Mouse (Mus musculus) neural tube, embryonic 13.5 days (tissue): ENCODE measurements around the gene Ahdc1. TPM values are rescaled to one million over a fixed set of nuclear protein-coding genes. Genes with fewer than 3 reads are reported as not detected.

Experiments
- ATAC-seq: fragments of 200-750 bp; cut with Nextera tagmentation; 2 replicates; pipeline ENCODE4 v1.8.0; 2017; ENCODE audit warnings: low read depth, mild to moderate bottlenecking, moderate TSS enrichment, moderate library complexity
- H3K27ac ChIP-seq: fragments of 300-500 bp; sonication (generic); replicated peaks from 2 replicates; pipeline ENCODE4 v1.5.1; 2015; ENCODE audit warnings: moderate library complexity, mild to moderate bottlenecking, inconsistent platforms
- H3K27me3 ChIP-seq: fragments of 300-500 bp; sonication (generic); 2 replicates; pipeline ENCODE4 v1.6.1; 2015; ENCODE audit warnings: mild to moderate bottlenecking, inconsistent platforms
- H3K36me3 ChIP-seq: fragments of 300-500 bp; sonication (generic); 2 replicates; pipeline ENCODE4 v1.6.1; 2015; ENCODE audit warnings: mild to moderate bottlenecking, inconsistent platforms
- H3K4me1 ChIP-seq: fragments of 300-500 bp; sonication (generic); replicated peaks from 2 replicates; pipeline ENCODE4 v1.6.1; 2015; ENCODE audit warnings: inconsistent platforms
- H3K4me2 ChIP-seq: fragments of 300-500 bp; sonication (generic); 2 replicates; pipeline ENCODE4 v1.6.1; 2015; ENCODE audit warnings: inconsistent platforms, mild to moderate bottlenecking, moderate library complexity
- H3K4me3 ChIP-seq: fragments of 300-500 bp; sonication (generic); 2 replicates; pipeline ENCODE4 v1.5.1; 2015; ENCODE audit warnings: mild to moderate bottlenecking, inconsistent platforms
- H3K9ac ChIP-seq: fragments of 300-500 bp; sonication (generic); 2 replicates; pipeline ENCODE4 v1.6.1; 2015; ENCODE audit warnings: moderate library complexity, mild to moderate bottlenecking, inconsistent platforms
- H3K9me3 ChIP-seq: fragments of 300-500 bp; sonication (generic); 2 replicates; pipeline ENCODE4 v1.6.1; 2016; ENCODE audit warnings: inconsistent platforms
- WGBS: fragments of 180-500 bp; shearing (Covaris S2); methylation state at CpG from one replicate; pipeline ENCODE4 v1.1.7; 2015; 5-methylcytosine and 5-hydroxymethylcytosine counted together
- polyA plus RNA-seq: library from polyadenylated mRNA; unstranded; fragments of >200 nt; fragmentation: Nextera tagmentation; extraction: Ambion mirVana; gene quantifications from 2 replicates; pipeline ENCODE4 v1.2.1, GENCODE M21; 2015

Gene Ahdc1
- polyA plus RNA-seq, 1 experiment from 2014 or later = 9.4 TPM

DNA sequence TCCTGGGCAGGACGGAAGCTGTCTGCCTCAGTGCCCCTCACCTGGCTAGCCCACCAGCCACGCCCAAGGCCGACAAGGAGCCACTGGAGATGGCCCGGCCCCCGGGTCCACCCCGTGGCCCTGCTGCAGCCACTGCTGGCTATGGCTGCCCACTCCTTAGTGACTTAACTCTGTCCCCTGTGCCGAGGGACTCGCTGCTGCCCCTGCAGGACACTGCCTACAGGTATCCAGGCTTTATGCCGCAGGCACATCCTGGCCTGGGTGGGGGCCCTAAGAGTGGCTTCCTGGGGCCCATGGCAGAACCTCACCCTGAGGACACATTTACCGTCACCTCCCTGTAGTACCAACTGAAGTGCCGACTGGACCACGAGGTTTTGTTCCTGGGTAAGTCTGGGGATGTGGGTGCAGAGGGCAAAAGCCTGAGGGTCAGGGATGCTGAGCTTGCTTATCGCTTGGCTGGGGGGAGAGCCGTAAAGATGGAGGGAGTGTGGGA lies 54.9 kb downstream of the Ahdc1 start:
- H3K4me3 ChIP-seq = no peak overlapping the region
- no peak overlapping the region for H3K27ac ChIP-seq
- no peak overlapping the region for H3K9ac ChIP-seq
- no peak overlapping the region for H3K4me2 ChIP-seq
- H3K4me1 ChIP-seq = peaks cover 28% of the 10 kb centered on the region
- peaks cover 88% of the 10 kb centered on the region for H3K36me3 ChIP-seq
- H3K27me3 ChIP-seq = no peaks in the 10 kb centered on the region
- no peak for ATAC-seq
- no peaks in the 10 kb centered on the region for H3K9me3 ChIP-seq
- WGBS = 94% methylated on average over 14 of the region's 14 CpGs

- peaks cover 79% of the 10 kb centered on the region for H3K36me3 ChIP-seq
- 82% methylated on average over 12 of the region's 12 CpGs for WGBS
- no peak overlapping the region for H3K4me3 ChIP-seq
- no peak for ATAC-seq
- H3K4me2 ChIP-seq = no peak overlapping the region
- H3K27ac ChIP-seq = 0 out of 2 replicates have a peak overlapping the region, but pooled peaks have one; percentile 4
- H3K9me3 ChIP-seq = no peaks in the 10 kb centered on the region
- H3K27me3 ChIP-seq = no peaks in the 10 kb centered on the region
- no peak overlapping the region for H3K9ac ChIP-seq
- H3K4me1 ChIP-seq = peaks cover 55% of the 10 kb centered on the region
Observed at GRCm38 (mm10) chr4:133068400-133069138, 57.5 kb downstream of the Ahdc1 start.

DNA sequence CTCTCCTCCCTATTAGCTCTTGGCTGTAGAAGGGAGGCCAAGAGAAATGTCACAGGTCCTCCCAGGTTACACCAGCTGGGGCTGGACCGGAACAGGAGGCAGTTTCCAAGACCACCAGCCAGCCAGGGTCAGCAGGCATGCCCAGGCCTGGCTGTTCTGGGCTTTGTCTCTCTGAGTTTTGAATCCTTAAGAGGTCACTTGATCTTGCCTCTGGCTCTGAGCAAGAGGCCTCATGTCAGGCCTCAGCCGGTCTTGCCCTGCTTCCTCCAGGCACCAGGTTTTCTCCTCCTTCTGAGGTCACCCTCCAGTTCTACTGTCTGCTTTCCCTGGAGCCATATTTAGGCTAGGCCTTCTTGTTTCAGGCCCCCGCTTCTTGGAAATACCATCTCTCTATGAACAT lies 59.3 kb downstream of the Ahdc1 start:
- H3K9me3 ChIP-seq = no peaks in the 10 kb centered on the region
- 81% methylated on average over 3 of the region's 3 CpGs for WGBS
- H3K27me3 ChIP-seq = no peaks in the 10 kb centered on the region
- no peak overlapping the region for H3K9ac ChIP-seq
- no peak overlapping the region for H3K27ac ChIP-seq
- no peak for ATAC-seq
- no peak overlapping the region for H3K4me3 ChIP-seq
- H3K4me1 ChIP-seq = peaks cover 73% of the 10 kb centered on the region
- no peak overlapping the region for H3K4me2 ChIP-seq
- peaks cover 60% of the 10 kb centered on the region for H3K36me3 ChIP-seq

DNA sequence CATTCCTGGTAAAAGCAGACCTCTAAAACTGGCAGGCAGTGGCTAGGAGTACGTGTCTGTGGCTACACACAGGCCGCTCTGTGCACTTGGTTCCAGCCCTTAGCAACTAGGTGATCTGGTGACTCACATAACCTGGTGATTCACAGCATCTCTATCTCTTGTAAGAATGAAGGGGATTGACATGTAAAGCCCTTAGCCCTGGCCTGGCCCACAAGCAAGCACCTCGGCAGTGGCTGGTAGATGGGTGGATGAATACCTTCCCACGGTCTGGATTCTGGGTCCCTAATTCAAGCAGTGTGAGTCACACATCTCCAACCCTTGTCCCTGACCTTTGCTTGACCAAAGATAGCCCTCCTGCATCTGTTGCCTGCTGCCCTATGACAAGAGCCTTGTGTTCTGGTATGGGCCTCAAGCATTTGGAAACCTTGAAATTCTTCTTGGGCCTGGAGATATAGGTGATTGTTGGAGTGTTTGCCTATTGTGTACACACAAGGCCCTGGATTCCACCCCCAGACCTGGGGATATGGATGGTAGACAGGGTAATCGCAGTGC lies 59.8 kb downstream of the Ahdc1 start:
- no peak for ATAC-seq
- Histone ChIP-seq H3K36me3 (peaks cover 60% of the 10 kb centered on the region), H3K9ac (no peak overlapping the region), H3K4me3 (no peak overlapping the region), H3K9me3 (no peaks in the 10 kb centered on the region), H3K27me3 (no peaks in the 10 kb centered on the region), H3K4me2 (no peak overlapping the region), H3K27ac (peak overlapping the region; percentile 46), H3K4me1 (peaks cover 78% of the 10 kb centered on the region)
- 97% methylated on average over 5 of the region's 5 CpGs for WGBS

GRCm38 (mm10) chr4:133073192-133073591 lies 62.1 kb downstream of the Ahdc1 start:
- no peak for ATAC-seq
- H3K9ac ChIP-seq = peak overlapping the region; percentile 46; the same call in 1 of the 2 replicates
- peak overlapping the region; percentile 80 for H3K27ac ChIP-seq
- H3K36me3 ChIP-seq = peaks cover 54% of the 10 kb centered on the region
- H3K4me3 ChIP-seq = no peak overlapping the region
- WGBS = 66% methylated on average over 8 of the region's 8 CpGs
- no peaks in the 10 kb centered on the region for H3K9me3 ChIP-seq
- peaks cover 82% of the 10 kb centered on the region for H3K4me1 ChIP-seq
- no peak overlapping the region for H3K4me2 ChIP-seq
- no peaks in the 10 kb centered on the region for H3K27me3 ChIP-seq

- peak; percentile 59 for ATAC-seq
- Histone ChIP-seq H3K9me3 (no peaks in the 10 kb centered on the region), H3K27me3 (no peaks in the 10 kb centered on the region), H3K4me1 (peaks cover 83% of the 10 kb centered on the region), H3K27ac (peak overlapping the region; percentile 80), H3K4me3 (no peak overlapping the region), H3K9ac (peak overlapping the region; percentile 46), H3K36me3 (peaks cover 54% of the 10 kb centered on the region), H3K4me2 (no peak overlapping the region)
- 23% methylated on average over 9 of the region's 9 CpGs for WGBS
Observed at GRCm38 (mm10) chr4:133074070-133074819, 63.2 kb downstream of the Ahdc1 start.

GRCm38 (mm10) chr4:133074894-133075572 lies 64.0 kb downstream of the Ahdc1 start:
- WGBS = 61% methylated on average over 8 of the region's 8 CpGs
- Histone ChIP-seq H3K27ac (peak overlapping the region; percentile 80), H3K4me2 (no peak overlapping the region), H3K9me3 (no peaks in the 10 kb centered on the region), H3K27me3 (no peaks in the 10 kb centered on the region), H3K4me1 (peaks cover 83% of the 10 kb centered on the region), H3K9ac (no peak overlapping the region), H3K36me3 (peaks cover 49% of the 10 kb centered on the region), H3K4me3 (no peak overlapping the region)
- ATAC-seq = no peak

DNA sequence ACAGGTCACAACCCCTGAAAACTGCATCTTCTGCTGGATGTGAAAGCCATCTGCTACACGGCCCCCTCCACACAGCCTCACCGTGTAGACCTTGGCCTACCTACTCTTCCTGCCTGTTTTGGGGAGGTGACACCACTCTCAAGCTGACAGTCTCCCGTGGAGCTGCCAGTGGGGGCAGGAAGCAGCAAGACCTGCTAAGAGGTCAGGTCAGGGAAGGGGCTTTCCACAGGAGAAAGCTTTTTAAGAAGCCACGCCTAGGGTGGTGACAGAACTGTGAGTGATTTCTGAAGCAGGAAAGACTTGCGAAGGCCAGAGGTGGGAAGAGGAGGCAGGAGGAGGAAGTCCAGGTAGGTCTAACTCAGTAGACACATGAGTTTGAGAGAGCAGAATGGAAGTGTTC lies 67.9 kb downstream of the Ahdc1 start:
- peaks cover 35% of the 10 kb centered on the region for H3K36me3 ChIP-seq
- WGBS = 65% methylated on average over 5 of the region's 5 CpGs
- no peaks in the 10 kb centered on the region for H3K27me3 ChIP-seq
- H3K4me1 ChIP-seq = peaks cover 50% of the 10 kb centered on the region
- no peak overlapping the region for H3K9ac ChIP-seq
- no peak for ATAC-seq
- H3K4me2 ChIP-seq = no peak overlapping the region
- H3K9me3 ChIP-seq = no peaks in the 10 kb centered on the region
- H3K4me3 ChIP-seq = no peak overlapping the region
- H3K27ac ChIP-seq = peak overlapping the region; percentile 28; the same call in 1 of the 2 replicates

DNA sequence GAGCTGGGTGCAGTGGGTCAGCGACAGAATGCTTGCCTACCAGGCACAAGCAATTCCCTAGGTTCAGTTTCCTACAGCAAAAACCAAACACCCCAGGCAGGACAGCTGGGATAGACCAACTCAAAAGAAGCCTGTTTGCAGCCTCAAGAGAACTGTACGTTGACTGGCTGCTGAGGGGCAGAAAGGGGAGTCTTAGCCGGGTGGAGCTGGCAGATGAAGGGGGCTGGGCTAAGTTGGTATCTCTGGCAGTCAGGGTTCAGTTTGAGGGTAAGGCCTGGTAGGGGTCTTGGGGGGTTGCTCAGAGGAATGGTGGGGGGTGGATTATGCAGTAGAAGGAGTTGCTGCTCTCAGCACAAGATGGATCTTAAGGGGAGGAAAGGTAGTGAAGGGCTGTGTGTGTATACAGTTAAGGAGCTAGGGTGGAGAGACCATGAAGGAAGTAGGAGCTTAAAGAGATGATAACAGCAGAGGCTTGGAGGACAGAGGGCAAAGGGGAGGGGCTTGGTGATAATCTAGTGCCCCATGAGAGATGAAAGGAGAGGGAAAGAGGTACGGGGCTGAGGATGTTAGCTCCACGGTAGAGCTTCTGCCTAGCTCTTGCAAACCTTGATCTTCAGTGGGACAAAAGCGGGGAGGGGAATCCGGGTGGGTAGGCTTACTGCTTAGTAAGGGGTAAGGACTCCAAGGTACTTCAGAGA lies 68.5 kb downstream of the Ahdc1 start:
- Histone ChIP-seq H3K9me3 (no peaks in the 10 kb centered on the region), H3K4me3 (no peak overlapping the region), H3K4me2 (no peak overlapping the region), H3K27me3 (no peaks in the 10 kb centered on the region), H3K36me3 (peaks cover 35% of the 10 kb centered on the region), H3K27ac (peak overlapping the region; percentile 28; the same call in 1 of the 2 replicates), H3K9ac (no peak overlapping the region), H3K4me1 (peaks cover 50% of the 10 kb centered on the region)
- no peak for ATAC-seq
- WGBS = 40% methylated on average over 7 of the region's 7 CpGs

DNA sequence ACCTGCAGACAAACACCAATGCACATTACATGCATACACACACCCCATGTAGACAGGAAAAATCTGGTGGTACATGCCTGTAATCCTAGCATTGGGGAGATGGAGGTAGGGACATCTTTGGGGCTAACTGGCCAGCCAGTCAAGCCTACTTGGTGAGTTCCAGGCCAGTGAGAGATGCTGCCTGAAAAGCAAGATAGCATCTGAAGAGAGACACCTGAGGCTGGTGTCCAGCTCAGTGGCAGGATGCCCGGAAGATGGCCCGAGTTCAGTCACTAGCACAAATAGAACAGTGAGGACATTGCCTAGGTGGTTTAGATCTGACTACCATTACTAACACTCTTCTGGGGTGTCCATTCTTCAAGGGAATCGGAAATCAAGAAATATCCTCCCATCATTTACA lies 69.8 kb downstream of the Ahdc1 start:
- Histone ChIP-seq H3K27ac (no peak overlapping the region), H3K9ac (no peak overlapping the region), H3K27me3 (no peaks in the 10 kb centered on the region), H3K9me3 (no peaks in the 10 kb centered on the region), H3K36me3 (peaks cover 30% of the 10 kb centered on the region), H3K4me2 (no peak overlapping the region), H3K4me3 (no peak overlapping the region), H3K4me1 (peaks cover 50% of the 10 kb centered on the region)
- 92% methylated on average over 3 of the region's 3 CpGs for WGBS
- ATAC-seq = no peak

GRCm38 (mm10) chr4:133082216-133082773 lies 71.2 kb downstream of the Ahdc1 start:
- H3K27me3 ChIP-seq = no peaks in the 10 kb centered on the region
- H3K27ac ChIP-seq = no peak overlapping the region
- 89% methylated on average over 6 of the region's 6 CpGs for WGBS
- H3K9ac ChIP-seq = no peak overlapping the region
- H3K4me1 ChIP-seq = peaks cover 50% of the 10 kb centered on the region
- no peak overlapping the region for H3K4me3 ChIP-seq
- no peaks in the 10 kb centered on the region for H3K9me3 ChIP-seq
- ATAC-seq = no peak
- peaks cover 25% of the 10 kb centered on the region for H3K36me3 ChIP-seq
- H3K4me2 ChIP-seq = no peak overlapping the region
